Mouse (Mus musculus) gastrocnemius, postnatal 36 days (tissue): ENCODE measurements around the gene Psma3. TPM values are rescaled to one million over a fixed set of nuclear protein-coding genes. Genes with fewer than 3 reads are reported as not detected.

ENCODE experiments used
- DNase-seq, 2 experiments: peaks; one replicate each; pipeline ENCODE4 v3.0.0; 2022
- intact Hi-C: fragments of 180-260 bp; cut with DNase I; formaldehyde crosslinking; loops from one replicate; pipeline ENCODE4 v1.15.1; 2025
- total RNA-seq, 2 experiments: library from RNA; stranded (reverse); gene quantifications; 2 replicates each; pipeline ENCODE4 v1.2.3; 2021

Gene Psma3
- total RNA-seq, 2 experiments from 2014 or later, result 278 to 296 TPM

GRCm38 (mm10) chr12:71036729-71037404 lies 62.4 kb downstream of the Psma3 start:
- no peak for DNase-seq
- intact Hi-C loops, result no loop called here

- intact Hi-C loops, result no loop called here
- peak; percentile 24 to 37 for DNase-seq
These were observed 66.0 kb downstream of the Psma3 start for GRCm38 (mm10) chr12:71040462-71040861.

GRCm38 (mm10) chr12:71042451-71042850 lies 68.0 kb downstream of the Psma3 start:
- intact Hi-C loops, result no loop called here
- no peak for DNase-seq

- intact Hi-C loops, result no loop called here
- DNase-seq, result no peak
These were observed 69.2 kb downstream of the Psma3 start for GRCm38 (mm10) chr12:71043571-71043970.

DNA sequence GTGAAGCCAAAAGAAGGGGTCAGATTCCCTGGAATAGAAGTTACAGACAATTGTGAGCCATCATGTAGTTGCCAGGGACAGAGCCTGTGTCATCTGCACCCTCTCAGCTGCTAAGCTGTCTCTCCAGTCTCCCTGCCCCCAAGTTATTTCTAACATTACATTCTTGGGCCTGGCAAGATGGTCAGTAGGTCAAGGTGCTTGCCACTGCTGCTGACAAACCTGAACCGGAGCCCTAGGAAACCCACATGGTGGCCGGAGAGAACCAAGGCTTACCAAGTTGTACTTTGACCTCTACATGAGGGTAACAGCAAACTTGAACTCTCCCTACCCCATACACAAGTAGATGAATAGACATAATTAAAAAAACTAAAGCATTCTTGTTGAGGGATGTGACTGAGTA lies 70.1 kb downstream of the Psma3 start:
- intact Hi-C loops, result no loop called here
- no peak for DNase-seq

Other genes starting within 250 kb of the Psma3 start
- 10 to 100 TPM; 14.2 to 14.4 TPM for gene Frmd6, start 149.1 kb upstream of the Psma3 start, total RNA-seq
- gene Actr10, start 36.8 kb upstream of the Psma3 start, total RNA-seq, result 10 to 100 TPM; 88.1 to 92.1 TPM
- 1 to 10 TPM; 6.8 to 7.8 TPM for gene Arid4a, start 41.4 kb downstream of the Psma3 start, total RNA-seq
- gene Tomm20l, start 136.8 kb downstream of the Psma3 start, total RNA-seq, result not detected
- 10 to 100 TPM; 21.0 to 26.9 TPM for gene Timm9, start 162.1 kb downstream of the Psma3 start, total RNA-seq
- gene 2700049A03Rik, start 162.2 kb downstream of the Psma3 start, total RNA-seq, result 1 to 10 TPM; 3.1 to 3.5 TPM